Mouse (Mus musculus): ENCODE measurements around the gene Plcd1.

DNA sequence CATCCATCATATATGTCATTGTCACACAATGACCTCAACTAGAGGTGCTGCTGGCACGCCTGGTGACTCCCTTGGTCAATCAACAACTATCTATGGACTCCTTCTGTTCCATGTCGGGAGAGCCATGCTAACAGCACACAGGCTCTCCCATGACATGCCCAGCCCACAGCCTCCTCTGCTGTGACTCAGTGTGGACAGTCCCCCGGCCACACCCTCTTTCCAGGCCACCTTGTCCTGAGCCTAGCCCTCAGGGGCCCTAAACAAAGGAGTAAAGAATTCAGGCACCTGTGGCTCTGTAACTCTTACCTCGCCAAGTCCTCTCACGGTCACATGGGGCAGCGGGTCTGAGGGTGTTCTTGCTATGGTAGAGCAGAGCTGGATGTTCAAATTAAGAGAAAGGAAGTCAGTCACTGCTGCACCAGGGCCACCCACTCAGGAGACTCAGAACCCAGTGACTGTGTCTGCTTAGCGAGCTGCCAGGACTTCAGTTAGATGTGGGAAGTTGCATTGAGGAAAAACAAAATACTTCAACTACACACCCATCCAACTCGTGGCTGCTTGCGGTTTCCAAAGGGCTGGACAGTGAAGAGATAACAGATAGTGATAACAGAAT lies 39.2 kb downstream of the Plcd1 start:
- no peak for TF ChIP-seq CTCF (IDR thresholded peaks at IDR 0.05; ENCODE audit: low read depth, low read length)
- no peak for TF ChIP-seq POLR2A (IDR thresholded peaks at IDR 0.05; ENCODE audit: extremely low read depth, insufficient read depth, low read length)

Data from liver, adult 2 months (tissue).